Mouse (Mus musculus): ENCODE measurements around the gene Retsat.

DNA sequence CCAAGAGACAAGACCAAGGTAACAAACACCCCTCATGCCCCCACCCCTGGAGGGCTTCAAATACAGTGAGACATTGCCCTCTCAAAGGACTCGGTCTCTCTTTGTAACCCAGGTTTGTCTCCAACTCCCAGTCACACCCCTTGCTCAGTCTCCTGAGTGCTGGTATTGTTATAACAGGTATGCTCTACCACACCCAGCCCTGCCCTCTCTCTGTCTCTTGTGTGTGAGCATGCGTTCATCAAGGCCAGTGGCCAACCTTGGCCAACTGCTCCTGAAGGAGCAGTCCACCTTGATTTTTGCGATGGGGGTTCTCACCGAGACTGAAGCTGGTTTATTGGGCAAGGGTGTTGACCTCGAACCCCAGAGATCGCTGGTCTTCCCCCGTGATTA is 57.8 kb downstream of the Retsat start:
- TF ChIP-seq CTCF (IDR thresholded peaks at IDR 0.05; ENCODE audit: low read depth, low read length) (no peak), GATA1 (IDR thresholded peaks at IDR 0.05; ENCODE audit: borderline replicate concordance, low read length) (no peak)

All from G1E (cell line).